Mouse (Mus musculus): ENCODE results near the gene Gm21961. TPM values are rescaled to one million over a fixed set of nuclear protein-coding genes. Genes with fewer than 3 reads are reported as not detected.
"Not testable (repeated sequence)": the region's sequence is repeated elsewhere in the genome, so short reads cannot be mapped to it uniquely, and the experiment has no call there.

The Gm21961 gene
- not detected in 2 replicates for polyA plus RNA-seq (2015; fragmentation: Nextera tagmentation; extraction: Ambion mirVana)

DNA sequence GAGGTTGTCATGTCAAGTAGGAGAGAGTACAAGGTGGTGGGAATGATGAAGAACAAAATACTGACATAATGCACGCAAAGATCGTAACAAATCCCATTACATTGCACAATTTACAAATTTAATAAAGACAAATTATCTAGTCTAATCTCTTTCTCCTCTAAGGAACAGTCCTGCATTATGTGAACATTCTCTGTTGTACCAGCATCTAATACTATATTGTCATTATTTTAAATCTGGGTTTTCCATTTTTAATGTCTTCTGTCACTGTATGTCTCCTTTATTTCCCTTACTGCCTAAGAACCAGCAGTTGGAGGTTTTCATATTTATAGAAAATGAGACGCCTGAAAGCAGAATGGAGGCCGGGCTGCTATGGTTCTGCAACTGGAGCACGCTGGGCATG lies at the start of gene Gm21961:
TSS of gene Gm21961 (minus strand) at position 101 of the 400 bp plus-strand sequence.
- H3K27ac ChIP-seq = no peak within 1 kb of the TSS
- no peak within 1 kb of the TSS for H3K4me2 ChIP-seq
- H3K9me3 ChIP-seq = no peaks in the 10 kb centered on the region
- no peak within 1 kb of the TSS for H3K9ac ChIP-seq
- H3K36me3 ChIP-seq = no peaks in the 10 kb centered on the region
- WGBS = 92% methylated on average over 5 of the region's 5 CpGs
- no peaks in the 10 kb centered on the region for H3K4me1 ChIP-seq
- no peaks in the 10 kb centered on the region for H3K27me3 ChIP-seq
- ATAC-seq (ENCODE audit: insufficient number of reproducible peaks, insufficient read depth, low FRiP score, low TSS enrichment, low read depth) = no peak
- no peak within 1 kb of the TSS for H3K4me3 ChIP-seq

DNA sequence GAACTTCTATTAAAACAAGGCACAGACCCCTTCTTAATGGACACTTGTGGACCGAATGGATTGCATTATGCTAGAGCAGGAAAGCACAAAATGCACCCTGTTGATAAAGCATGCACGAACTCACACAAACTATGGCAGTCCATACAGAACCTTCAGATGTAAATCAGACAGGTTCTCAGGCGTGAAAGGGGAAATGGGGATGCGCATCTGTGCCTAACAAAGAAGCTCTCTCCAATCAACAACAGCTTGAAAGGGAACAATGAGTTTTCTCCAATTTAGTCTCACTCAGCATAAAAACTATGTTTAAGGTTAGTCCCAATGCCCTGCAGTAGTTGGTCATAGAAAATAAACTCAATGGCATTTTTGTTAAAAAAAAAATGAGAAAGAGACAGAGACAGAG lies 27.3 kb upstream of the Gm21961 start:
- no peaks in the 10 kb centered on the region for H3K36me3 ChIP-seq
- H3K27me3 ChIP-seq = no peaks in the 10 kb centered on the region
- no peak overlapping the region for H3K9ac ChIP-seq
- H3K27ac ChIP-seq = no peak overlapping the region
- ATAC-seq (ENCODE audit: insufficient number of reproducible peaks, insufficient read depth, low FRiP score, low TSS enrichment, low read depth) = no peak
- H3K4me3 ChIP-seq = no peak overlapping the region
- H3K9me3 ChIP-seq = no peaks in the 10 kb centered on the region
- no peaks in the 10 kb centered on the region for H3K4me1 ChIP-seq
- 72% methylated on average over 4 of the region's 4 CpGs for WGBS
- no peak overlapping the region for H3K4me2 ChIP-seq

DNA sequence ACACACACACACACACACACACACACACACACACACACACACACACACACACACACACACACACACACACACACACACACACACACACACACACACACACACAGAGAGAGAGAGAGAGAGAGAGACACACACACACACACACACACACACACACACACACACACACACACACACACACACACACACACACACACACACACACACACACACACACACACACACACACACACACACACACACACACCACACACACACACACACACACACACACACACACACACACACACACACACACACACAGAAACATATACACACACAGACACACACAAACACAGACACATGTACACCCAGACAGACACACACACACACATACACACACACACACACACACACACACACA lies 24.5 kb upstream of the Gm21961 start:
- H3K4me3 ChIP-seq; H3K4me2 ChIP-seq; H3K4me1 ChIP-seq; H3K9me3 ChIP-seq; H3K9ac ChIP-seq; H3K36me3 ChIP-seq; H3K27ac ChIP-seq; ATAC-seq (ENCODE audit: insufficient number of reproducible peaks, insufficient read depth, low FRiP score, low TSS enrichment, low read depth); H3K27me3 ChIP-seq: not testable (repeated sequence)

DNA sequence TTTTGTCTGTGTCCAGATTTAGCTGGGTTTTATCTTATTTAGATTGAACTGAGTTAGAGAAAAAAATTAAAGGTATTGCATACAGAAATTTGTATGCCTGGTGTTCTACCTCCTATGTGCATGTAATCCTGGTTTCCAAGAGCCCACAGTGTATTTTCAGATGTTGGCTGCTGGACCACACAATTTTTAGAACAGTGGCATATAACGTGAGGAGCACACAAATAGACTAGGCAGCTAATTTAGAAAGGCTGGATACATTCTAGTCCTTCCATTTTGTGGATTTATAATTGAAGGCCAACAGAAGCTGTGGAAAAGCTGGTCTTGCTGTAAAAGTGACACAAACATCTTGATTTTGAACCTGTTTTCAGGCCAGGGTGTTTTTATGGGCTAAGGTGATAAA lies 3.3 kb upstream of the Gm21961 start:
- no peak for ATAC-seq (ENCODE audit: insufficient number of reproducible peaks, insufficient read depth, low FRiP score, low TSS enrichment, low read depth)
- H3K9ac ChIP-seq = no peak overlapping the region
- 74% methylated on average over 1 of the region's 1 CpGs for WGBS

DNA sequence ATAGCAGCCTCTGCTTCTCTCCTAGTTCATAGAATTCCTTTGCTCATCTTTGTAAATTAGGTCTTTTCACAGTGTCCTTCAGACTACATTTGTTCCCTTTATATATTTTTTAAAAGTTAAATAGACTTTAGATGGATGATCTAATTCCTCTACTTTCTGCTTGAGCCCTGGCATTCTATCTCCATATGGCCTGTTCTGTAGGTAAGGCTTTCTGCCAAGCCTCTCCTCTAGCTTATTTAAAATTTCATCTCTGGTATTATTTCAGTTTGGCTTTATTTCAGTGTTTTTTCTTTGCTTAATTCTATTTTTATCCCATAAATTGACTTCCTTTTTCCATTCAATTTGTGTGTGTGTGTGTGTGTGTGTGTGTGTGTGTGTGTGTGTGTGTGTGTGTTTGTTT lies 8.5 kb downstream of the Gm21961 start:
- no peaks in the 10 kb centered on the region for H3K9me3 ChIP-seq
- no peak overlapping the region for H3K9ac ChIP-seq
- H3K36me3 ChIP-seq = no peaks in the 10 kb centered on the region
- H3K27me3 ChIP-seq = no peaks in the 10 kb centered on the region
- H3K4me3 ChIP-seq = no peak overlapping the region
- no peak overlapping the region for H3K27ac ChIP-seq
- no peaks in the 10 kb centered on the region for H3K4me1 ChIP-seq
- no peak for ATAC-seq (ENCODE audit: insufficient number of reproducible peaks, insufficient read depth, low FRiP score, low TSS enrichment, low read depth)
- H3K4me2 ChIP-seq = no peak overlapping the region

More for the DNA sequence above, 3.3 kb upstream of the Gm21961 start:
- Histone ChIP-seq H3K4me3 (no peak overlapping the region), H3K36me3 (no peaks in the 10 kb centered on the region), H3K27ac (no peak overlapping the region), H3K4me1 (no peaks in the 10 kb centered on the region), H3K9me3 (no peaks in the 10 kb centered on the region), H3K27me3 (no peaks in the 10 kb centered on the region), H3K4me2 (no peak overlapping the region)

DNA sequence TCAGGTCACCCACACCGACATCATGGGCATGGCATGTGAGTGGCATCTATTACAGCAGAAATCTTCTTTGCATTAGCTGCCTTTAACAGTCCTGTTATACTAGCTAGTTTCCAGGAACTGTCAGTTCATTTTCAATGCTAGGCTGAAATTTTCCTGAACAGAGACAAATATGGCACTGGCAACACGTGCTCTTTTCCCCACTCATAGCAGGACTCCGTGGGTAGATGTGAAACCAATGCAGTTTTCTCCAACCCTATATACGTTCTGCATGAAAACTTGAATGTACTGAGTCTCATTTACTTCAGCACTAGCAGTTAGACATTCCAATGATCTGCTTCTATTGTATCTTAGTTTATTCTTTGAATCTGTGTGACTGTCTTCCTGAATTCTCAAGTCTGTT lies 20.2 kb downstream of the Gm21961 start:
- Histone ChIP-seq H3K27ac (no peak overlapping the region), H3K4me3 (no peak overlapping the region), H3K9ac (no peak overlapping the region), H3K9me3 (no peaks in the 10 kb centered on the region), H3K36me3 (no peaks in the 10 kb centered on the region), H3K4me1 (no peaks in the 10 kb centered on the region), H3K4me2 (no peak overlapping the region), H3K27me3 (no peaks in the 10 kb centered on the region)
- 82% methylated on average over 4 of the region's 4 CpGs for WGBS
- ATAC-seq (ENCODE audit: insufficient number of reproducible peaks, insufficient read depth, low FRiP score, low TSS enrichment, low read depth) = no peak

DNA sequence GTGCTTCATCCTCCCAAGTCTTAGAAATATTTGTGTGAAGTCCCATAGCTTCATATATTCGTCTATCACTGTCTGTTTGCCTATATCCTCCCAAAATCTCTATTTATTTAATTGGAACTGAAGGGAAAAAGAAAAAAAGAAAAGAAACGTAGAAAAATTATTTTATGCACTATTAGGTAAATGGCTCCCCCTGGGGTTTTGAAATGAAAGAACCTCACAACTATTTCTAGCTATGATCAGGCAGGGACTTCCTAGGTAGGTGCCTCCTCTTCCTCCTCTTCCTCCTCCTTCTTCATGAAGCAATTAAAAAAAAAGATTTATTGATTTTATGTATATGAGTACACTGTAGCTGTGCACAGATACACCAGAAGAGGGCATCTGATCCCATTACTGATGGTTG lies 34.7 kb downstream of the Gm21961 start:
- Histone ChIP-seq H3K4me2 (no peak overlapping the region), H3K36me3 (no peaks in the 10 kb centered on the region), H3K4me3 (no peak overlapping the region), H3K9ac (no peak overlapping the region), H3K9me3 (no peaks in the 10 kb centered on the region), H3K27me3 (no peaks in the 10 kb centered on the region), H3K27ac (no peak overlapping the region), H3K4me1 (no peaks in the 10 kb centered on the region)
- WGBS = 62% methylated on average over 2 of the region's 2 CpGs
- ATAC-seq (ENCODE audit: insufficient number of reproducible peaks, insufficient read depth, low FRiP score, low TSS enrichment, low read depth) = no peak

DNA sequence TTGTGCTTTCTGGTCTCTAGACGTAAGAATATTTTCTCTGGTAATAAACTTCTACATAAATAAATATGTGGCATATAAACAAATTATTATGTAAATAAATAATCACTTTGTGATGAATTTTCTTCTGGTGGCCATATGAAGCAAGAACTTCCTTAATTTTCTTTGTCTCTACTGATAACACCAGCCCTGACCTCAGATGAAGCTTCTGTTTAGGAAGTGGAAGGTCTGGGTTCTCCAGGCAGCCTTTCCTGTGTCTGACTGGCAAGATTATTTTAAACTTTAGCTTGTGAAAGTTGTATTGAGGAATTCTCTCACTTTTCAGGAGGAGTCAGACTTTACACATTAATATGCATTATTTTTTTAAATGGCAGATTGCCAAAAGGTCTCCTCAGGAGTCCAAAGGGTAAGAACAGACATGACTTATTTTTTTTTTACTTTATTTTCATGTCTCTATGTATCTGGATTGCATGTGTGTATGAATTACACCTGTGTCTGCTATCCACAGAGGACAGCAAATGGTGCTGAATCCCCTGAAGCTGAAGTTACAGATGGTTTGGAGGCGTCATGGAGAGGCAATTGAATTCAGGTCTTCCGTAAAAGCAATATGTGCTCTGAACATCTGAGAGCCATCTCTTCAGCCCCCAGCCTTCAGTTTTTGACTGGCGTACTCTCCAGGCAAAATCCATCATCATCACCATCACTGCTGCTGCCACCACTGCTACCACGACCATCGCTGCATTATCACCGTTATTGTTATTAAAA lies 38.5 kb downstream of the Gm21961 start:
- Histone ChIP-seq H3K36me3 (no peaks in the 10 kb centered on the region), H3K9me3 (no peaks in the 10 kb centered on the region), H3K4me2 (no peak overlapping the region), H3K27ac (no peak overlapping the region), H3K4me1 (no peaks in the 10 kb centered on the region), H3K9ac (no peak overlapping the region), H3K4me3 (no peak overlapping the region), H3K27me3 (no peaks in the 10 kb centered on the region)
- WGBS = 88% methylated on average over 7 of the region's 7 CpGs
- ATAC-seq (ENCODE audit: insufficient number of reproducible peaks, insufficient read depth, low FRiP score, low TSS enrichment, low read depth) = no peak

Other genes with a start within 250 kb of the Gm21961 start
- gene Gm21798, start 197.2 kb downstream of the Gm21961 start, polyA plus RNA-seq (2015; fragmentation: Nextera tagmentation; extraction: Ambion mirVana) = not detected in 2 replicates